ENCODE assay signal across 22 mouse cellular contexts in genomic region chr7:34134336-34134735, GRCm38 (mm10). TPM values are rescaled to one million over a fixed set of nuclear protein-coding genes. Genes with fewer than 3 reads are reported as not detected.
DNase-seq lines count a peak whose midpoint lies in the region; ATAC-seq and TF ChIP-seq lines count a peak whose summit lies in the region.
"Had no signal": no experiment of that assay in that cellular context is flagged by ENCODE, and none has a peak within 500 bp of the region (broad histone marks: within the 10 kb centered on the region; RNA-seq: fewer than 3 reads in every experiment).

No protein-coding gene starts in this region.

- TF ChIP-seq CTCF in lung, embryonic 14.5 days (IDR thresholded peaks at IDR 0.05; ENCODE audit: low read depth), result no peak
- TF ChIP-seq CTCF in lung, adult 2 months (IDR thresholded peaks at IDR 0.05; ENCODE audit: insufficient read depth, low read length), result no peak

- WGBS in lung, embryonic 14.5 days, result 64% methylated on average over 2 of the region's 2 CpGs
- WGBS in lung, adult 2 months, result 76% methylated on average over 2 of the region's 2 CpGs
- 78% methylated on average over 2 of the region's 2 CpGs for WGBS in stomach, embryonic 14.5 days

- TF ChIP-seq POLR2A in lung, adult 2 months (IDR thresholded peaks at IDR 0.05; ENCODE audit: borderline replicate concordance, extremely low read depth, low read depth, low read length), result no peak

- H3K4me1 ChIP-seq in lung, embryonic 14.5 days (ENCODE audit: insufficient read depth), result peaks cover 7% of the 10 kb centered on the region
- H3K4me1 ChIP-seq in lung, adult 2 months (ENCODE audit: control insufficient read depth, insufficient read depth, low read length), result peaks cover 12% of the 10 kb centered on the region; the same call in 1 of the 2 replicates
- peaks cover 19% of the 10 kb centered on the region for H3K4me1 ChIP-seq in stomach, embryonic 14.5 days (ENCODE audit: control insufficient read depth, insufficient read depth, low read length)

- no peaks in the 10 kb centered on the region for H3K9me3 ChIP-seq in lung, embryonic 14.5 days (ENCODE audit: low read depth, low read length)
- no peaks in the 10 kb centered on the region for H3K9me3 ChIP-seq in stomach, embryonic 14.5 days (ENCODE audit: control insufficient read depth, low read depth, low read length)
- H3K9me3 ChIP-seq: forebrain, embryonic 13.5 days; heart, embryonic 13.5 days; liver, embryonic 15.5 days; megakaryocyte, embryonic 14.5 days had no signal

- no peak overlapping the region for H3K4me3 ChIP-seq in lung, embryonic 14.5 days (ENCODE audit: low read depth, low read length)
- no peak overlapping the region for H3K4me3 ChIP-seq in lung, adult 2 months (replicated peaks; ENCODE audit: extremely low read depth, low read depth, low read length)
- H3K4me3 ChIP-seq in stomach, embryonic 14.5 days (ENCODE audit: low read depth, low read length), result no peak overlapping the region
- H3K4me3 ChIP-seq: liver, embryonic 15.5 days; megakaryocyte, embryonic 14.5 days had no signal

- peak; percentile 23 for DNase-seq in lung, embryonic 14.5 days
- DNase-seq in lung, adult 2 months, result no peak
- DNase-seq in embryo, embryonic 11 days, result peak; percentile 53
- peak; percentile 69 for DNase-seq in forelimb bud, embryonic 11.5 days (ENCODE audit: low read depth, low spot score)
- no peak for DNase-seq in frontal cortex, postnatal 36 days (ENCODE audit: low spot score in 2 of 2)
- no peak for DNase-seq in spleen, adult 12 weeks (ENCODE audit: low spot score)
- no peak for DNase-seq in adrenal gland, postnatal 10 days
- DNase-seq: cerebellum, adult 18-20 months; kidney, adult 2 months; thymus, postnatal 14 days had no signal

- peak; percentile 5; the same call in 1 of the 2 replicates for ATAC-seq in lung, embryonic 14.5 days (ENCODE audit: insufficient read depth)
- peak; percentile 23; the same call in 1 of the 2 replicates for ATAC-seq in stomach, embryonic 14.5 days (ENCODE audit: insufficient number of reproducible peaks, insufficient read depth, low FRiP score, low read depth)
- ATAC-seq: forebrain, embryonic 13.5 days had no signal

- H3K27ac ChIP-seq in lung, embryonic 14.5 days (ENCODE audit: low read depth), result peak overlapping the region; percentile 91
- H3K27ac ChIP-seq in stomach, embryonic 14.5 days (ENCODE audit: low read length), result no peak overlapping the region
- H3K27ac ChIP-seq: forebrain, embryonic 13.5 days; liver, embryonic 15.5 days had no signal

- H3K27me3 ChIP-seq in lung, embryonic 14.5 days (ENCODE audit: insufficient read depth, low read length), result no peaks in the 10 kb centered on the region
- H3K27me3 ChIP-seq in stomach, embryonic 14.5 days (ENCODE audit: control insufficient read depth, insufficient read depth, low read length), result no peaks in the 10 kb centered on the region
- H3K27me3 ChIP-seq: forebrain, embryonic 13.5 days; heart, embryonic 13.5 days had no signal

- no peaks in the 10 kb centered on the region for H3K36me3 ChIP-seq in lung, embryonic 14.5 days (ENCODE audit: insufficient read depth)
- no peaks in the 10 kb centered on the region for H3K36me3 ChIP-seq in stomach, embryonic 14.5 days (ENCODE audit: control insufficient read depth, insufficient read depth, low read length)
- H3K36me3 ChIP-seq: heart, embryonic 13.5 days; liver, embryonic 15.5 days had no signal

- no peak overlapping the region for H3K4me2 ChIP-seq in lung, embryonic 14.5 days
- H3K4me2 ChIP-seq in stomach, embryonic 14.5 days (replicated peaks; ENCODE audit: low read depth, low read length), result no peak overlapping the region
- H3K4me2 ChIP-seq: liver, embryonic 15.5 days had no signal

- no peak overlapping the region for H3K9ac ChIP-seq in lung, embryonic 14.5 days
- no peak overlapping the region for H3K9ac ChIP-seq in stomach, embryonic 14.5 days (replicated peaks; ENCODE audit: low read depth, low read length)
- H3K9ac ChIP-seq: liver, embryonic 15.5 days had no signal

RNA-seq across cellular contexts. Expression of gene Wtip, which starts 1.3 kb away (rescaled TPM):
- 7.1 and 10.1 TPM in 2 replicates for polyA plus RNA-seq in lung, embryonic 14.5 days (2014; fragmentation: Nextera tagmentation; extraction: Ambion mirVana)
- 41.1 and 41.2 TPM in 2 replicates for polyA plus RNA-seq in lung, adult 2 months (2012; rRNA removed)
- 7.1 TPM in 2 replicates for polyA plus RNA-seq in stomach, embryonic 14.5 days (2014; fragmentation: Nextera tagmentation; extraction: Ambion mirVana)
- 10 to 100 TPM; 25.3 to 30.2 TPM for total RNA-seq in adrenal gland, postnatal 10 days (2021)
- total RNA-seq: MEL; monocyte, adult 5-6 weeks had no signal

RNA-seq across cellular contexts. Expression of gene Uba2, which starts 35.1 kb away (rescaled TPM):
- polyA plus RNA-seq in lung, embryonic 14.5 days (2014; fragmentation: Nextera tagmentation; extraction: Ambion mirVana), result 229 and 231 TPM in 2 replicates
- 23.9 and 42.1 TPM in 2 replicates for polyA plus RNA-seq in lung, adult 2 months (2012; rRNA removed)
- 193 and 196 TPM in 2 replicates for polyA plus RNA-seq in stomach, embryonic 14.5 days (2014; fragmentation: Nextera tagmentation; extraction: Ambion mirVana)
- total RNA-seq in adrenal gland, postnatal 10 days (2021), result 10 to 100 TPM; 77.6 to 77.7 TPM

RNA-seq across cellular contexts. Expression of gene Scgb1b30, which starts 39.1 kb away (rescaled TPM):
- not detected in 2 replicates for polyA plus RNA-seq in lung, embryonic 14.5 days (2014; fragmentation: Nextera tagmentation; extraction: Ambion mirVana)
- polyA plus RNA-seq in lung, adult 2 months (2012; rRNA removed), result not detected in 2 replicates
- not detected in 2 replicates for polyA plus RNA-seq in stomach, embryonic 14.5 days (2014; fragmentation: Nextera tagmentation; extraction: Ambion mirVana)
- not detected for total RNA-seq in adrenal gland, postnatal 10 days (2021)
- total RNA-seq: gastrocnemius, adult 8-10 months; layer of hippocampus, adult 18-20 months; left cerebral cortex, adult 8-10 months; MEL; monocyte, adult 5-6 weeks had no signal
- polyA plus RNA-seq: cortical plate, adult 2 months; forebrain, embryonic 13.5 days; heart, embryonic 13.5 days; hindbrain, embryonic 14.5 days; kidney, adult 2 months; liver, embryonic 15.5 days had no signal

Comparison
In these comparisons a context has a peak if more than half of its experiments do, and no peak if none do; other contexts are left out.
1. DNase-seq: peak in lung, embryonic 14.5 days (single experiment), embryo, embryonic 11 days (single experiment) and forelimb bud, embryonic 11.5 days (single experiment); none in lung, adult 2 months (single experiment), frontal cortex, postnatal 36 days (0 of 2), spleen, adult 12 weeks (single experiment) and adrenal gland, postnatal 10 days (single experiment).